Mouse (Mus musculus) adipocyte (in vitro differentiated cells): ENCODE data around the gene Tnnt3.

Source experiments
- DNase-seq: peaks from one replicate; pipeline ENCODE4 v3.0.0-alpha.2; 2016; ENCODE audit warnings: low spot score

The Tnnt3 gene

GRCm38 (mm10) chr7:142498575-142498974 is at the start of gene Tnnt3:
Tnnt3 (plus strand) TSS chr7:142498836.
- DNase-seq: no peak

GRCm38 (mm10) chr7:142449038-142449617 is 49.5 kb upstream of the Tnnt3 start:
- DNase-seq: no peak

GRCm38 (mm10) chr7:142454706-142455105 is 43.9 kb upstream of the Tnnt3 start:
- DNase-seq: no peak

GRCm38 (mm10) chr7:142455251-142455650 is 43.4 kb upstream of the Tnnt3 start:
- DNase-seq: no peak

GRCm38 (mm10) chr7:142456806-142457205 is 41.8 kb upstream of the Tnnt3 start:
- DNase-seq: no peak

- DNase-seq: no peak
These were observed 41.3 kb upstream of the Tnnt3 start for GRCm38 (mm10) chr7:142457227-142457811.

- DNase-seq: no peak
These were observed 40.6 kb upstream of the Tnnt3 start for GRCm38 (mm10) chr7:142458026-142458425.

- no peak for DNase-seq
These were observed 39.8 kb upstream of the Tnnt3 start for GRCm38 (mm10) chr7:142458676-142459298.

- DNase-seq: no peak
These were observed 39.3 kb upstream of the Tnnt3 start for GRCm38 (mm10) chr7:142459299-142459691.

GRCm38 (mm10) chr7:142460636-142461077 is 38.0 kb upstream of the Tnnt3 start, which contains the start of gene Lsp1:
Lsp1 (plus strand) TSS chr7:142460809.
- DNase-seq: no peak

GRCm38 (mm10) chr7:142461446-142461845 is 37.2 kb upstream of the Tnnt3 start:
- DNase-seq: no peak

- no peak for DNase-seq
These were observed 36.4 kb upstream of the Tnnt3 start for GRCm38 (mm10) chr7:142462190-142462589.

- DNase-seq: no peak
These were observed 36.0 kb upstream of the Tnnt3 start for GRCm38 (mm10) chr7:142462594-142463078.

GRCm38 (mm10) chr7:142470171-142470691 is 28.4 kb upstream of the Tnnt3 start:
- DNase-seq: peak; percentile 21

GRCm38 (mm10) chr7:142470808-142471413 is 27.7 kb upstream of the Tnnt3 start:
- peak; percentile 79 for DNase-seq

GRCm38 (mm10) chr7:142471414-142471861 is 27.2 kb upstream of the Tnnt3 start:
- no peak for DNase-seq

- DNase-seq: no peak
These were observed 26.6 kb upstream of the Tnnt3 start for GRCm38 (mm10) chr7:142471884-142472570.

GRCm38 (mm10) chr7:142472936-142473335 is 25.7 kb upstream of the Tnnt3 start:
- DNase-seq: no peak

- no peak for DNase-seq
These were observed 25.2 kb upstream of the Tnnt3 start for GRCm38 (mm10) chr7:142473476-142473875.

GRCm38 (mm10) chr7:142474799-142475198 is 23.8 kb upstream of the Tnnt3 start:
- DNase-seq: no peak

- no peak for DNase-seq
These were observed 23.0 kb upstream of the Tnnt3 start for GRCm38 (mm10) chr7:142475641-142476040.

GRCm38 (mm10) chr7:142476271-142476670 is 22.4 kb upstream of the Tnnt3 start:
- DNase-seq: no peak
